Mouse (Mus musculus) limb, embryonic 14.5 days (tissue): ENCODE data around the gene Gstm5. TPM values are rescaled to one million over a fixed set of nuclear protein-coding genes. Genes with fewer than 3 reads are reported as not detected.

Experiments used
- ATAC-seq: fragments of 200-750 bp; cut with Nextera tagmentation; 2 replicates; pipeline ENCODE4 v1.8.0; 2017; ENCODE audit warnings: low read depth, moderate number of reproducible peaks, moderate TSS enrichment; ENCODE audit not compliant: low FRiP score
- DNase-seq: peaks from one replicate; pipeline ENCODE4 v3.0.0-alpha.2; 2015; ENCODE audit warnings: low spot score
- H3K27ac ChIP-seq: fragments of 300-500 bp; sonication (generic); replicated peaks from 2 replicates; pipeline ENCODE4 v1.5.1; 2014; ENCODE audit warnings: low read depth, mild to moderate bottlenecking, low read length, moderate library complexity, mixed read lengths
- H3K27me3 ChIP-seq: fragments of 300-500 bp; sonication (generic); 2 replicates; pipeline ENCODE4 v1.6.1; 2014; ENCODE audit warnings: low read length, mixed read lengths; ENCODE audit not compliant: control insufficient read depth, insufficient read depth
- H3K36me3 ChIP-seq: fragments of 300-500 bp; sonication (generic); 2 replicates; pipeline ENCODE4 v1.6.1; 2014; ENCODE audit warnings: mild to moderate bottlenecking, low read length, moderate library complexity, mixed read lengths; ENCODE audit not compliant: control insufficient read depth, insufficient read depth
- H3K4me1 ChIP-seq: fragments of 300-500 bp; sonication (generic); 2 replicates; pipeline ENCODE4 v1.6.1; 2014; ENCODE audit warnings: antibody characterized with exemption, low read length, mixed read lengths; ENCODE audit not compliant: control insufficient read depth, insufficient read depth
- H3K4me2 ChIP-seq: fragments of 300-500 bp; sonication (generic); replicated peaks from 2 replicates; pipeline ENCODE4 v1.6.1; 2014; ENCODE audit warnings: low read depth, mild to moderate bottlenecking, low read length, moderate library complexity; ENCODE audit not compliant: severe bottlenecking
- H3K4me3 ChIP-seq: fragments of 300-500 bp; sonication (generic); replicated peaks from 2 replicates; pipeline ENCODE4 v1.5.1; 2014; ENCODE audit warnings: low read length
- H3K9ac ChIP-seq: fragments of 300-500 bp; sonication (generic); 2 replicates; pipeline ENCODE4 v1.6.1; 2014; ENCODE audit warnings: mild to moderate bottlenecking, low read depth, low read length, moderate library complexity; ENCODE audit not compliant: severe bottlenecking
- H3K9me3 ChIP-seq: fragments of 300-500 bp; sonication (generic); 2 replicates; pipeline ENCODE4 v1.6.1; 2016; ENCODE audit warnings: low read length; ENCODE audit not compliant: control insufficient read depth
- POLR2A ChIP-seq: fragments of 200-500 bp; IDR thresholded peaks from 2 replicates; pipeline ENCODE4 v1.8.0; 2012; ENCODE audit warnings: inconsistent platforms, mild to moderate bottlenecking, moderate library complexity, borderline replicate concordance; ENCODE audit not compliant: insufficient read depth, insufficient read length; ENCODE audit errors: extremely low read depth
- WGBS: fragments of 180-500 bp; shearing (Covaris S2); extraction: QIAGEN DNeasy Blood & Tissue Kit; methylation state at CpG from one replicate; pipeline ENCODE4 v1.1.7; 2014; 5-methylcytosine and 5-hydroxymethylcytosine counted together
- polyA plus RNA-seq, 2 experiments: library from polyadenylated mRNA; depleted of rRNA in 1 of 2; stranded (reverse) in 1 of 2; unstranded in 1 of 2; fragments of >200 nt; fragmentation: Nextera tagmentation in 1 of 2; extraction: Ambion mirVana in 1 of 2; gene quantifications; 2 replicates each; pipeline versions ENCODE4 v1.2.1 to v1.2.3; 2012 to 2014

The Gstm5 gene
- polyA plus RNA-seq, 2 experiments = 154 to 214 TPM

DNA sequence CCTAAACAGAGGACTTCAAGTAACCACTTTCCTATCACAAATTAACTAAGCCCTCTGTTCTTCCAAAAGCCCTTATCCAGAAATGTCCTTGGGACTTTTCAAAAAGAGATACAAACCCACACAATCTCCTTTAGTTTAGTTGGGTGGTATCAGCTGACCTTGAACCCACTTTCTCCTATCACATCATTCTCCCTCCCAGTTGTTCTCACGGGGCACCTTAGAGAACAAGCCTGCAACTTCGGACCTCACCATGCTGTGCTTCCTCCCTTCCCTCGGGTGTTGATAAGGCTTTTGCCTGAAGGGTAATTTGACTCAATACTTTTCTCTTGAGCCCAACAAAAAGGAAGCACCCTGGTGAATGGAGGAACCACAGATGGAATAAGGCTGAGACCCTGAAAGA is 40.3 kb downstream of the Gstm5 start:
- DNase-seq (no peak), ATAC-seq (no peak)
- Histone ChIP-seq H3K27ac (no peak overlapping the region), H3K36me3 (no peaks in the 10 kb centered on the region), H3K9me3 (no peaks in the 10 kb centered on the region), H3K27me3 (no peaks in the 10 kb centered on the region), H3K4me3 (no peak overlapping the region), H3K4me1 (peaks cover 4% of the 10 kb centered on the region; the same call in 1 of the 2 replicates), H3K9ac (no peak overlapping the region), H3K4me2 (no peak overlapping the region)
- no peak for TF ChIP-seq POLR2A
- 58% methylated on average over 3 of the region's 3 CpGs for WGBS

DNA sequence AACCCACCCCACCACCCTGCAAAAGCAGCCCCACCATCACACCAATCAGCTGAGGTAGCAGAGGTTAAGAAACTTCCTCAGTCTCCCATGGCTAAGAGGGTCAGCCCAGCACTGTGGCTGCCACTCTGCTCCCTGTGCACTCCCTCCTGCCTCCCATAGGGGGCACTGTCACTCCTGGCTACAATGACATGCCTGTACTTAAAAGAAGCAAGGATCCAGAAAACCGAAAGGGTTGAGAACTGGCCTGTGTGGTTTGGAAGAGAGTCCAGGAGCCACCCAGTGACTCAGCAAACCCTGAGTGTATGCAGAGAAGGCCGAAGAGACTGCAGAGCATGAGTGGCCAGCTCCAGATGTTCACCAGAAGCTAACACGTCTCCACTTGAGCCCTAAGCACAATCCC is 43.8 kb downstream of the Gstm5 start:
- peaks cover 5% of the 10 kb centered on the region for H3K4me1 ChIP-seq
- ATAC-seq (no peak), DNase-seq (peak; percentile 22)
- no peaks in the 10 kb centered on the region for H3K9me3 ChIP-seq
- H3K4me2 ChIP-seq = no peak overlapping the region
- no peaks in the 10 kb centered on the region for H3K27me3 ChIP-seq
- no peak for TF ChIP-seq POLR2A
- H3K9ac ChIP-seq = no peak overlapping the region
- H3K27ac ChIP-seq = no peak overlapping the region
- no peaks in the 10 kb centered on the region for H3K36me3 ChIP-seq
- no peak overlapping the region for H3K4me3 ChIP-seq
- WGBS = 34% methylated on average over 3 of the region's 3 CpGs

DNA sequence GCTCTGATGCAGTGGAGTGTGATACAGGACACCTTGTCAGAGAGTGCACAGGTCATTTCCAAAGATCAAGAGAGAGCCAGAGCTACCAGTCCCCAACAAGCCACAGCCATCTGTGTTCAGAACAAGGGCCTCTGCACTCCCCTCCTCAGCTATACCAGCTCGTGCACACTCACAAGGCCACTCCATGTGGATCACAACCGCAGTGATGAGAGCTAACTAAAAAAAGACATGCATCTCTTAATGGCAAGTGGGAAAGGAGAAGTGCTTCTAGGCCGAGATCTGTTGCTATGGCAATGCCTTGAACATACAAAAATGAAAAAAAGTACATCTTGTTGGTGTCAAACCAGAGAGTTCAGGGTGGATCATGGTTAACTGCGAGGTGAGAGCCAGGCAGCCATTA is 44.2 kb downstream of the Gstm5 start:
- no peak overlapping the region for H3K9ac ChIP-seq
- no peak overlapping the region for H3K4me3 ChIP-seq
- no peak overlapping the region for H3K27ac ChIP-seq
- ATAC-seq (no peak), DNase-seq (no peak)
- 85% methylated on average over 4 of the region's 4 CpGs for whole genome bisulfite sequencing
- no peaks in the 10 kb centered on the region for H3K9me3 ChIP-seq
- H3K4me2 ChIP-seq = no peak overlapping the region
- H3K4me1 ChIP-seq = peaks cover 5% of the 10 kb centered on the region
- H3K27me3 ChIP-seq = no peaks in the 10 kb centered on the region
- no peak for TF ChIP-seq POLR2A
- H3K36me3 ChIP-seq = no peaks in the 10 kb centered on the region

DNA sequence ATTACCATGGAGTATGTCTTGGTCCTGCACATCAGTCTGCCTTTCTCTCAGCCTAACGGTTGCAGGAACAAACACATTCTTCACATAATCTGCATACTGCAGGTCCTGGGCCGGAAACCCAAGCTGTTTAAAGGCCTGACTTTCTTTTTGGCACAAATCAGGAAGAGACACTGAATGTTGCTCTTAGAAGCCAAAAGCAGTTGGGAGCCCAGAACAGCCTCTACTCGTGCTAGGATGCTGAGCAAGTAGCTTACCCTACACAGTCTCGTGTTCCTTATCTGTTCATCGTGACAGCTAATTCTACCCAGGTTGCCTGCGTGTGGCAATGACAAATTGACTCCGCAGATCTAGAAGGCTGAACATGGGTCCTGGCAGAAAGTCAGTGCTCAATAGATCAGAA is 44.9 kb downstream of the Gstm5 start:
- no peak overlapping the region for H3K4me2 ChIP-seq
- TF ChIP-seq POLR2A = no peak
- H3K27me3 ChIP-seq = no peaks in the 10 kb centered on the region
- WGBS = 66% methylated on average over 7 of the region's 7 CpGs
- ATAC-seq (no peak), DNase-seq (no peak)
- H3K9me3 ChIP-seq = no peaks in the 10 kb centered on the region
- no peaks in the 10 kb centered on the region for H3K36me3 ChIP-seq
- H3K4me1 ChIP-seq = peaks cover 5% of the 10 kb centered on the region
- H3K9ac ChIP-seq = no peak overlapping the region
- no peak overlapping the region for H3K4me3 ChIP-seq
- H3K27ac ChIP-seq = no peak overlapping the region

DNA sequence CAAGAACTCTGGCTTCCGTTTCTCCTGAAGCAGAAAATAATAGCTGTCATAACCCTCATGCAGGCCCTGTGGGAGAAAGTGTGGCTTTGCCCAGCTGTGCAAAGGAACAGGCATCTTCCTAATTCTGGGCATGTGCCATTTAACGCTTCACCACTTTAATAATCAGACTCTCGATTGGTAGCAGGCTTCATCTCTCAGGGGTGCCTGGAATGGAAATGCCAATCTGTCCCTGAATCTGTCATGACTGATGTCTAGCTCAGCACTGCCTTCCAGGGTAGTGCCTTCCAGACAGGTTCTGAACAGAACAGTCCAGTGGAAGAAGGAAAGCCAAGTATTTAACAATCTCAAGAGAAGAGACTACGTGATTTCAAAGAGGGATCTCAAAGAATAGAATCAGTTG is 45.6 kb downstream of the Gstm5 start:
- Histone ChIP-seq H3K27me3 (no peaks in the 10 kb centered on the region), H3K4me3 (no peak overlapping the region), H3K4me2 (no peak overlapping the region), H3K9me3 (no peaks in the 10 kb centered on the region), H3K36me3 (no peaks in the 10 kb centered on the region), H3K4me1 (peaks cover 5% of the 10 kb centered on the region), H3K27ac (no peak overlapping the region), H3K9ac (no peak overlapping the region)
- no peak for ATAC-seq
- 73% methylated on average over 4 of the region's 4 CpGs for WGBS
- no peak for TF ChIP-seq POLR2A
- DNase-seq = no peak

DNA sequence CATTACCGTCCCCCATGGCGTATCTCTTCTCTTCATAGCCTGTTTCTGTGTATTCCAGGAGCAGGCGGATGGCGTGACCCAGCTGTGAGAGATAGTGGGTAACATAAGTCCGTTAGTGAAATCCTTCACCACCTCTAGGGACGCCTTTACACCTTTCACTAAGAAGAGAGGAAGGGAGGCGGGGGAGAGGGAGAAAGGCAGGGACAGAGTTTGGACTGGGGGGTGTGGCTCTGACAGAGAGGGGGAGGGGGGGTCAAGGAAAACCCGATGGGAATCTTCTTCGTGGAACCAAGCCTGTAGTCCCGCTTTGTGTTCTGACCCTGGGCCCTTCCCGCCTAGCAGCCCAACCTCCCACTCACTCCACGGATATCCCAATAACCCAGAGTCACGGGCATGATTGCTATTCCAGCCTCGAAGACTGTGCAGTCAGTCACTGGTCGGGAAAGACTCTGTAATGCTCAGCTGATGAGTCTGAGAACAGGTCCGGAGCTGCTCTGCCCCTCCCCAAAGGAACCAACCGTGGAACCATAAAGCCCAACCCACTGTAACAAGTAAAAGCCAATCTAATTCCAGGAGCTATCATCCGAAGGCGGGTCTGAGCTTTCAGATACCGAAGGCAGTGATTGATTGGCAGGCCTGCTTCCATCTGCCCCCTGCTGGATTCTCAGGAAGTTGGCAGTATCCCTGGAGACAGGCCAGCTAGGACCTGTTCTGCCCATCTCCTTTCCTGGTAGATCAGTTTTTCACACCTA is 47.8 kb downstream of the Gstm5 start, which contains the start of gene Gstm6:
Gstm6 (minus strand) TSS at position 511 of the 752 bp plus-strand sequence.
- peaks cover 5% of the 10 kb centered on the region for H3K4me1 ChIP-seq
- DNase-seq (peak; percentile 65), ATAC-seq (peak; percentile 78)
- no peaks in the 10 kb centered on the region for H3K27me3 ChIP-seq
- no peaks in the 10 kb centered on the region for H3K36me3 ChIP-seq
- H3K27ac ChIP-seq = no peak within 1 kb of the TSS
- WGBS = 12% methylated on average over 20 of the region's 20 CpGs
- H3K9me3 ChIP-seq = no peaks in the 10 kb centered on the region
- H3K4me2 ChIP-seq = peak within 1 kb of the TSS; percentile 46
- H3K9ac ChIP-seq = 0 out of 2 replicates have a peak within 1 kb of the TSS, but pooled peaks have one; percentile 21
- no peak for TF ChIP-seq POLR2A
- peak within 1 kb of the TSS; percentile 31 for H3K4me3 ChIP-seq
